Mouse (Mus musculus): ENCODE data around the gene Prg3. TPM values are rescaled to one million over a fixed set of nuclear protein-coding genes. Genes with fewer than 3 reads are reported as not detected.
A peak's percentile ranks its signal among the peaks of the same experiment; 100 is the strongest.

Prg3 gene
- polyA plus RNA-seq, 1 experiment, result not detected

DNA sequence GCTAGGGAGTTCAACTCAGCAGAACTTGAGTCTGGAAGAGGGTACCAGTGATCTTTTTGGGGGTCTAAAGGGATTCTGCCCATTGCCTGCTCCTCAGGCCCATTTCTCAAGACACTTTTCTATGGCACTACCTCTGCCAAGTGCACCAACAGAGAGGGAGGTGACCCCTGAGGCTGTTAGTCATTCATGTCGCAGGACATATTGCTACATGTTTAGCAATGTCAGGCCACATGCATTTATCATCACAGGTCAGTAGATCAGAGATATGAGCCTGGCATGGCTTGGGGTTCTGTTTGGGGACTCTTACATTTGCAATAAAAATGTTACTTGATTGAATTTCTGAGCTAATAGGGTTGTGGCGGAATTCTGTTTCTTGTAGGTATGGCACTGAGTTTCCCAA lies 12.4 kb upstream of the Prg3 start:
- DNase-seq (ENCODE audit: extremely low spot score in 1 of 2, low spot score in 1 of 2), result no peak

DNA sequence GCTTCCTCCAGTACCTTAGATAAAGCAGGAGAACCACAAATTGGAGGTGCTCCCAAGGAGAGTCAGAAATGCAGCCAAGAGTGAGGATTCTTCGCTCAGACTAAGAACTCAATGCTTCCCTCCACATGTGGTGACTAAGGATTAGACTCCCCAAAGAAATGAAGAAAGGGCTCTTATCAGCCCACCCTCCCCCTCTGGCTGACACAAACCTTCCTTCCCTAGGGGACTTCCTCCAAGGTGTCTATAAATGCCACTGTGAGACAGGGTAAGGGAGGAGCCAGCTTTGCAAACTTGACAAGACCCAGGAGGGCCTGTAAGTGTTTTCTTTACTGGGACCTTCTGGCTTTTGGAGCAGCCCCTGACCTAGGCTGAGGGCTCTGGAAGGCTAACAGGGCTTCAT lies 7.8 kb upstream of the Prg3 start, which contains the start of gene Prg2:
TSS of gene Prg2 (plus strand) at position 274 of the 400 bp plus-strand sequence.
- DNase-seq (ENCODE audit: extremely low spot score in 1 of 2, low spot score in 1 of 2), result no peak

DNA sequence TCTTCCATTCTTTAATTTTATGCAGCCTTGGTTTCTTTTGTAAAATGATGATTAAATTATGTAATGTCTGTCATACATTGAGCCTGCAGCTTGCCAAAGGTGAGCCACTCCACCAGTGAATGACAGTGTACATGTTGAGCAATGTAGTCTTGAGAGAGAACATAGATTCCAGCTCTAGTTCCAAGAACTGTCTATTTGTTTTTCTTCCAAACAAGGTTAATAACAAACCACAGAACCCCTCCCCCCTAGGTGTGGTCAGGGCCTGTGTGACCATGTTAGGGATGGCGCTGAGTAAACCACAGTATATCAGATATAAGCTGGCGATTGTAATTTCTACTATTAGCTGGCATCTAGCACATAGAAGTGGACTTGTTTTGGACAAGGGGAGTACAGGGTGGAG lies 8.4 kb downstream of the Prg3 start:
- DNase-seq (ENCODE audit: extremely low spot score in 1 of 2, low spot score in 1 of 2), result no peak

DNA sequence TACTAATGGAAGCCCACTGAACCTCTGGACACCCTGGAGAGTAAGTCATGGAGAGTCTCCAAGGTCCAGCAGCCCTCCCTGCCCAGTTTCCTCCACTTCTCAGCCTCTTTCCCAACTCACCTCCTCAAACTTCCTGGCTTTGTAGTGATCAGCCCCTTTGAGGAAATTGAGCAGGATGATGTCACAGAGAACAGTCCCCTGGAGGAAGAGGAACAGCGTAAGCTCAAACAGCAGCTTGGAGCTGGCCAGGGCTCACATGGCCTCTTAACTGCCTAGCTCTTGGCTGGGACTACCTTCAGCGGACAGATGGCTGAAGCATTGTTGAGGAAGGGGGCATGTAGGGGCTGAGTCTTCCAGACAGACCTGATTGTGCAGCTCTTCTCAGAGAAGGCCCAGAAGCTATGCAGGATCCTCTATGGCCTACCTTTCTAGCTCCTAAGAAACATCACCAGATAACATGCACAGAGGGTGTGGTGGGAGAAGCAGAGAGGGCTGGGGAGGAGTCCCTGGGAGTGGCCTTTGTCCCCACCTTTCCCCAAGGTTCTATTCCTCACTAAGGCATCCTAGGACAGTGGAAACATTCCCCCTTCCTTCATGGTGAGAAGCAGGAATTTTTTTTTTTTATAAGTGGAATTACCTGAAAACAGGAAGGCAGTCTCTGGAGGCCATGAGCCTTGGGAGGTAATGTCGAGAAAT lies 11.6 kb downstream of the Prg3 start:
- no peak for DNase-seq (ENCODE audit: extremely low spot score in 1 of 2, low spot score in 1 of 2)

DNA sequence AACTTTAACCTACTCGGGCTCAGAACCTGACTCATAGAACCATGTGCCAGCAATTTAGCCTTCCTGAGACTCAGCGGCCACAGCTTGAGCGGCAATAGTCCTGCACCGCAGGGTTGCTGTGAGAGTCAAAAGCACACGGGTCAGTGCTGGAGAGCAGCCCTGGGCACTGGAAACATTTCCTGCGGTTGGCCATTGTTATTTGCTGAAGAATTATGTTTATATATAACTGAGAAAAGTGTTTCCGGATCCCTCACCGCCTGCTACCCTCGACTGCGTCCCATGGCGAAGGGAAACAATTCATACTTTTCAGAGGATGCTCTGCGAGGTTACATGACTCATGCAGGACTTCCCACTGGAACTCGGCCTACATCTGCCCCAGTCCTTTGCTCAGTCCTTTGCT lies 13.5 kb downstream of the Prg3 start:
- DNase-seq (ENCODE audit: extremely low spot score in 1 of 2, low spot score in 1 of 2), result no peak

DNA sequence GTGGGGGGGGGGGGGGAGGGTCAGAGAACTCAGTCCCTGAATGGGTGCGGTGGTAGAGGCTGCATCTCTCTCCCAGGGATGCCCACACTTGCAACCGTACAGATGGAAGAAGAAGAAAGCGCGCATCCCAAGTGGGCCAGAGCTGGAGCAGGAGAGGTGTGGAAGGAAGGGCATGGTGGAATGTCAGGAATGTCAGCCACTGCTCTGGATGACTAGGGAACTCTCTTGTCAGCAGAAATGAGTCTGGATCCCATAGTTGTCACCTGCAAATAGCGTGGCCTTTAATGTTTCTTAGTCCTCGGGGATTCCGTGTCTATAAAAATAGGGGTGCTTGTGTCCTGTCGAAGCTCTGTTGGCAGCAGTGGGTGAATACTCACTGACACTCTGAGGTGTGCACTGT lies 14.6 kb downstream of the Prg3 start:
- no peak for DNase-seq (ENCODE audit: extremely low spot score in 1 of 2, low spot score in 1 of 2)

DNA sequence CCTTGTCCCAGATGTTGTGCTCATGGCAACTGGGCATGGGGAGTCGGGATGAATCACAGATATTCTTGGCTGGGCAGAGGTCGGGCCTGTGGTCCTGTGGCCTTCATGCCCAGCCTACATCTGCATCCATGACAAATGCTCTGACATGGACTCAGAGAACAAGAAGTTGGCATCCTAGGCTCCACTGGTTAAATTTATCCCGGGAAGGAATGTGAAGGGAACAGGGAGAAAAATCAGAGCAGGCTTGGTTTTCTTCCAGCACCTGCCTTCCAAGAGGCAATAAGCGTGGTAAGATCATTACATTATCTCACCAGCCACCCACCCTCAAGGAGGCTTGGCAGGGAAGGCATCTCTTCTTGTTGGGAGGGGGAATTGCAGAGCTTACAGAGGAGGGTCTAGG lies 16.3 kb downstream of the Prg3 start:
- peak; percentile 40 to 74 for DNase-seq (ENCODE audit: extremely low spot score in 1 of 2, low spot score in 1 of 2)

GRCm38 (mm10) chr2:85006600-85006999 lies 18.6 kb downstream of the Prg3 start:
- no peak for DNase-seq (ENCODE audit: extremely low spot score in 1 of 2, low spot score in 1 of 2)

DNA sequence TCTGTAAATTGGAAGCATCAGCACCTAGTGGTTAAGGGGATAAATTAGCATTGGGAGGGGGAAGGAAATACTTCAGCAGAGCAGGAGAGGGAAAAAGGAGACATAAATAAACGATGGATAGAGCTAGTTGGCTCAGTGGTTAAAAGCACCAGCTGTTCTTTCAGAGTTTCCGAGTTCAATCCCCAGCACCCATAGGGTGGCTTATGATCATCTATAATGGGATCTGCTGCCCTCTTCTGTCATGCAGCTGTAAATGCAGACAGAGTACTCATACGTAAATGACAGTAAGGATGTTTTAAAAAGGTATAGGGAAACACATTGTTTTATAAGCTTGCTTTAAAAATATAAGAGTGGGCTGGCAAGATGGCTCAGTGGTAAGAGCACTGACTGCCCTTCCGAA lies 19.7 kb downstream of the Prg3 start:
- peak in 1 of 2 experiments; percentile 53 for DNase-seq (ENCODE audit: extremely low spot score in 1 of 2, low spot score in 1 of 2)

DNA sequence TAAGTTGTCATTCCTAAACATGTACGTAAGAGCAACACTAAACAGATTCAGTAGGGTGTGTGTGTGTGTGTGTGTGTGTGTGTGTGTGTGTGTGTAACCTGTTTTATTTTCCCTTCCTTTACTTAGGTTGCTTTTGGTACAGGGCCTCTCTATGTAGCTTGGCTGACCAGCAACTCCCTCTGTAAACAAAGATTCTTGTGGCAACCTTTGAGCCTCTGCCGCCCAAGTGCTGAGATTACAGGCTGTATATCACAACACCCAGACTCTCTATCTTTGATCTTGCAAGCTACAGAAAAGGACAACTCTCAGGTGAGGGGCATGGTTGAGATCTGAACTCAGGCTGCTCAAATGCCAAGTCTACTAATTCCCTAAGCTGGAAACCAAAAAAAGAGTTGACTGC lies 21.2 kb downstream of the Prg3 start:
- DNase-seq (ENCODE audit: extremely low spot score in 1 of 2, low spot score in 1 of 2), result no peak

GRCm38 (mm10) chr2:85011906-85012604 lies 24.0 kb downstream of the Prg3 start:
- peak in 1 of 2 experiments; percentile 5 for DNase-seq (ENCODE audit: extremely low spot score in 1 of 2, low spot score in 1 of 2)

DNA sequence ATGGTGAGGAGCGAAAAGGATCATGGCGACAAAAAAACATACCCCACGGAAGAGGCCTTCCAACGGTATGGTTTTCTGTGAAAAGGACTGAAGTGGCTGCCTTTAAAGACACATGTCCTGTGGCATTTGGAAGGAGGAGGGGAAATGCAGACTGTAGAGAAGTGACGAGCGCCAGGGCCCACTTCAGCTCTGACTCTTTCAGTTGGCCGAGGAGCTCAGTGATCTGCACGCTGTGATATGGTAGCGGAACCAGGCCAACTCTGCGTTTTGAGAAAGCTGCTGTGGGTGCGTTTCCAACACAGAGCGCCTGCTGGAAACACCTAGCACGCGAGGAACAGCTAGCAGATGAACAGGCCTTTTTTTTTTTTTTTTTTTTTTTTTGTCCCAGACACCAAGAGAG lies 24.7 kb downstream of the Prg3 start:
- DNase-seq (ENCODE audit: extremely low spot score in 1 of 2, low spot score in 1 of 2), result peak in 1 of 2 experiments; percentile 7

DNA sequence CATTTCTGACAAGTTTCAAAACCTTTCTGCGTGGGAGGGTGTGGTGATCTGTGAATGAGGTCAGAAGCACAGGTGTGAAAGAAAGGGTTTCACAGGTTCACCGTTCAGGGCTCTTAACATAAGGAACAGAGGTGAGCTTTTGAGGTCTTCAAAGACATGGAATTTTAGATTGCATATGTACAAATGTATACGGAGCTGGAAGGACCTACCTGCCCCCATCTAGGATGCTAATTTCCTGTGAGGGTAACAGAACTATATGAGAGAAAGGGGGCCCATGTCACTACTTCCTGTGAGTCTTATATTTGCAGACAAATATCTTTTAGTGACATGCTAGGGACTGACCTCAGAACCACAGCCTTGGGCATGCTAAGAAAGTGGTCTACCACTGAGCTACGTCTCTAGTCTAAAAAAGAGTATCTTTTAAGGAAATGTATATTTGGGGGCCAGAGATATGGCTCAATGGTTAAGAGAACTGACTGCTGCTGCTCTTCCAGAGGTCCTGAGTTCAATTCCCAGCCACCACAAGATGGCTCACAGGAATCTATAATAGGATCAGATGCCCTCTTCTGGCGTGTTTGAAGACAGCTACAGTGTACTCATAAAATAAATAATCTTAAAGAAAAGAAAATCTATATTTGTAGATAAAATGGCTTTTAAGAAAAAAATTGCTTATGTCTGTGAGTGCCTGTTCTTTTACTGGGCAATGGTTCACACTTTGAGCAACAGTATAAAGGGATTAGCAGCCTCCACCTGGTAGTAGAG lies 26.0 kb downstream of the Prg3 start:
- no peak for DNase-seq (ENCODE audit: extremely low spot score in 1 of 2, low spot score in 1 of 2)

DNA sequence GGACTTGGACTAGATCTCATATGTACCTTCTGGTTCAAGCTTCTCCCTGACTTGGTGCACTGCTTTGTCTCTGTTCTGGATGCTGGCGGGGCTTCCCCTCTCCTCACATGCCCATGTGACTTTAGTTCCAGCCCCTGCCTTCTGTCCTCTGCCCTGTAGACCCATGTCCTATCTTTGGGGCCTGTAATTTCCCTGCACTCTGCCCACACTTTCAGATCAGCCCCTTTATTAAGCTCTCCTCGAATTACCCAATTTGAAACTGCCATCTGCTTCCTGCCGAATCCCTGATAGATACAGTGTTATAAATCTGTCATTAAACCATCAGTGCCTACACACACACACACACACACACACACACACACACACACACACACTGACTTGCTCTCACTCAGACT lies 26.6 kb downstream of the Prg3 start:
- DNase-seq (ENCODE audit: extremely low spot score in 1 of 2, low spot score in 1 of 2), result no peak

DNA sequence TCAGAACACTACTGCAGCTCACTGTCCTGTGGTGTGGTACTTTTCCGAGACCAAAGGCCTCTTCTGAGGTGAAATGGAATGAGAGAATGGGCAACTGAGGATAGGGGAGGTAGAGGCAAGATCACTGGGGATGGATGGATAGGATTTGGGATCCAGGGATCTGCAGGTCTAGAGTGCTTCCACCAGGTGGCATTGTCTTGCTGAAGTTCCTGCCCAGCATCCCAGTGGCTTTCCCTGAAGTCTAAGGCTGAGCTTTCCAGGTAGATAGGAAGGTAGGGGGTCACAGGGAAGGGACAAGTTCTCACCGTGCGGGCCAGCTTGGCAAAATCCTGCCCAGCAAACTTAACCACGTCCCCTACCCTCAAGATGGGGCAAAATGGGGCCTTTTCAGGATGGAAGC lies 34.0 kb downstream of the Prg3 start:
- DNase-seq (ENCODE audit: extremely low spot score in 1 of 2, low spot score in 1 of 2), result peak in 1 of 2 experiments; percentile 62

DNA sequence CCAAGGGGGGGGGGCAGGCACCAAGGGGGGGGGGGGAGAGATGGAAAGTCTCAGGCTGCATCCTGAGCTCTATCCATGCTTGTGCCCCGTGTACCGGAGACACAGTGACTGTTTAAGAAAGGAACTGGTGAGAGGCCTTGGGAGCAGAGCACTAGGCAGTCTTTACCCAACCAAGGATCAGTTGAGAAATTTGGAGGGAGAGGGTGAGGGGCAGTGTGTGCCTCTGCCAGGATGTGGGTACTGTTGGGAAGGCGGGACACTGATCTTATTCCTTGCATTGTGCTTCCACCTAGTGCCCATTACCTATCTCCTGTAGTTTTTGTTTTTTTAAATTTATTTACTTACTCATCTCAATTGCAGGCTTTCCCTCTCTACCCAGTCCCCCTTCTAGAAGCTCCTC lies 38.2 kb downstream of the Prg3 start:
- DNase-seq (ENCODE audit: extremely low spot score in 1 of 2, low spot score in 1 of 2), result no peak

DNA sequence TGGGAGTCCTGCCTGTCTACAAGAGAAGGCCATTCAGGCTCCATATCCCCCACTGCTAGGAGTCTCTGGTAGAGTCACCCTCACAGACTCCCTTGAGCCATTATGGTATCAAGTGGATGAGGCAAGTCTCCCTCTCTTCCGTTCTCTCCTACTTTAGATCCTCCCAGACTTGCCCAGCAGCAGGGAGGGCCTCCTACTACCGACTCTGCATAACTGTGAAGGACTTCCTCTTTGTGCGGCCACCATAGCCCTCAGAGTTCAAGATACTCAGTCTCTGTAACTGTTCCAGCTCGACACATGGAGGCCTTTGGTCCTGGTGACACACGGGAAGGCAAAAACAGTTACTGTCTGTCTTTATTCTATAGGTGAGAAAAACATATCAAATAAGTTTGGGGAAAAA lies 39.3 kb downstream of the Prg3 start:
- DNase-seq (ENCODE audit: extremely low spot score in 1 of 2, low spot score in 1 of 2), result no peak

- no peak for DNase-seq (ENCODE audit: extremely low spot score in 1 of 2, low spot score in 1 of 2)
These were observed 41.9 kb downstream of the Prg3 start for GRCm38 (mm10) chr2:85029897-85030296.

GRCm38 (mm10) chr2:85030989-85031388 lies 43.0 kb downstream of the Prg3 start:
- peak in 1 of 2 experiments; percentile 32 for DNase-seq (ENCODE audit: extremely low spot score in 1 of 2, low spot score in 1 of 2)

DNA sequence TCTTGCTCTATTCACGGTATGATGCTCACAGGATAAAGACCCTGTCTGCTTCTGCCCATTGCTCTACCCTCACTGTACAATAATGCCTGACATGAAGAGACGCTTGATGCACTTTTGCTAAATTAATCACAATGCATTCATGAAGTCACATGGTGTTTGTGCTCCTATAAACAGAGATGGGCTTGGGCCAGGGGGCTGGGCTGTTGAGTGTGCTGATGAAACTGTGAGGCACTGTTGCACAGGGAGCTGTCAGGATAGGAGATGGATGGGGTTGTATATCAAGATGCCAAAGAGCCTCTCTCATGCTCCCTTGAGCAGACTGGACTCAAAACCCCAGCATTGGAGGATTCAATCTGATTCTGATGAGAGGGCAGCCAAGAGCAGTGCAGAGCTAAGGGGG lies 45.1 kb downstream of the Prg3 start:
- DNase-seq (ENCODE audit: extremely low spot score in 1 of 2, low spot score in 1 of 2), result no peak

GRCm38 (mm10) chr2:85034169-85034568 lies 46.2 kb downstream of the Prg3 start:
- no peak for DNase-seq (ENCODE audit: extremely low spot score in 1 of 2, low spot score in 1 of 2)

All from frontal cortex, adult 2 months (tissue).